Mouse (Mus musculus) CH12.LX (cell line): ENCODE measurements around the gene Frmd3.

Experiments
- KAT2A ChIP-seq: IDR thresholded peaks from 2 replicates; pipeline ENCODE4 v1.6.1; 2012; ENCODE audit warnings: low read length, improper control_type of control experiment, inconsistent platforms; ENCODE audit not compliant: insufficient replicate concordance
- NELFE ChIP-seq: IDR thresholded peaks from 2 replicates; pipeline ENCODE4 v1.6.1; 2011; ENCODE audit warnings: low read depth, low read length, improper control_type of control experiment
- POLR2A ChIP-seq: IDR thresholded peaks from 2 replicates; pipeline ENCODE4 v1.6.1; 2011; ENCODE audit warnings: low read depth, mild to moderate bottlenecking, improper control_type of control experiment, low read length

DNA sequence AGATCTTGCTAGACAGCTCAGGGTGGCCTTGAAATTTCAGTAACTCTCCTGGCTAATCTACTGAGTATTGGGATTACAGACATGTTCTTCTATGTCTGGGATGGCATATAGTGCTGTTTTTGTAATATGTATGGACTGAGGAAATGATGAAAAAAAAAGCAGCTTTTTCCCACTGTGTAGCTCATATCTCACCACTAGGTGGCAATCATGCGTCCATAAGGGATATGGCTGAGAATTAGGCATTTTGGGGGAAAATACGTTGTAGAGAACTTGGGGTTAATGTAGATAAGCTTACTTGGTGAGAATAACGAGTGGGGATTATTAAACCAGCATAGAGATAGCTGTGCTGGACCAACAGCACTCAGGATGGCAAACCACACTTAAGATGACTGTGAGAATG, 209.1 kb downstream of the Frmd3 start:
- TF ChIP-seq POLR2A (no peak), NELFE (no peak), KAT2A (no peak)
